Mouse (Mus musculus) retina, adult 2 months (tissue): ENCODE results near the gene Trim59.
A peak's percentile ranks its signal among the peaks of the same experiment; 100 is the strongest.

ENCODE experiments used
- DNase-seq: peaks from one replicate; pipeline ENCODE4 v3.0.0-alpha.2; 2012; ENCODE audit warnings: low read depth, low spot score

Trim59 gene

GRCm38 (mm10) chr3:69005338-69006245 lies 39.0 kb downstream of the Trim59 start:
- DNase-seq = no peak

GRCm38 (mm10) chr3:69004437-69005337 lies 39.9 kb downstream of the Trim59 start, which contains the start of the genes Ift80 and Smc4:
Gene Ift80, minus strand, starts transcription at chr3:69004570.
Gene Smc4, plus strand, starts transcription at chr3:69004738.
- DNase-seq = peak; percentile 90

- no peak for DNase-seq
These were observed 40.5 kb downstream of the Trim59 start for GRCm38 (mm10) chr3:69004055-69004436.

GRCm38 (mm10) chr3:69002781-69003180 lies 41.8 kb downstream of the Trim59 start:
- no peak for DNase-seq

GRCm38 (mm10) chr3:68986550-68986949 lies 58.0 kb downstream of the Trim59 start:
- DNase-seq = no peak
